Mouse (Mus musculus) thymus, postnatal 4 days (tissue): ENCODE results near the gene Sod1.

ENCODE experiments used
- DNase-seq: peaks from one replicate; pipeline ENCODE4 v3.0.0; 2021

The Sod1 gene

GRCm38 (mm10) chr16:90260097-90260496 is 39.5 kb downstream of the Sod1 start:
- DNase-seq = no peak

- DNase-seq = no peak
Observed at GRCm38 (mm10) chr16:90261791-90262190, 41.2 kb downstream of the Sod1 start.

- DNase-seq = no peak
Observed at GRCm38 (mm10) chr16:90264021-90264420, 43.5 kb downstream of the Sod1 start.

- no peak for DNase-seq
Observed at GRCm38 (mm10) chr16:90265106-90265505, 44.6 kb downstream of the Sod1 start.

- DNase-seq = no peak
Observed at GRCm38 (mm10) chr16:90266581-90266980, 46.0 kb downstream of the Sod1 start.

GRCm38 (mm10) chr16:90275521-90275920 is 55.0 kb downstream of the Sod1 start:
- DNase-seq = no peak
